Mouse (Mus musculus): ENCODE results near the gene Txlna. TPM values are rescaled to one million over a fixed set of nuclear protein-coding genes. Genes with fewer than 3 reads are reported as not detected.

Txlna gene
- total and polyA plus RNA-seq, 3 experiments = 51.8 to 64.7 (median 52.2) TPM

- TF ChIP-seq SIN3A (IDR thresholded peaks at IDR 0.05; ENCODE audit: low read length) = 0 out of 2 replicates have a peak, but pooled peaks have one; percentile 1
- no peak for TF ChIP-seq MYC (IDR thresholded peaks at IDR 0.05; ENCODE audit: low read depth, low read length)
- TF ChIP-seq EP300 (IDR thresholded peaks at IDR 0.05; ENCODE audit: low read length) = no peak
- TF ChIP-seq MEF2A (IDR thresholded peaks at IDR 0.05; ENCODE audit: borderline replicate concordance, low read depth, low read length) = no peak
- no peak for TF ChIP-seq CTCF (conservative IDR thresholded peaks at IDR 0.05 in 1 of 2, IDR thresholded peaks at IDR 0.05 in 1 of 2; ENCODE audit: low read depth in 2 of 2, low read length in 2 of 2)
- TF ChIP-seq KAT2A (IDR thresholded peaks at IDR 0.05; ENCODE audit: insufficient replicate concordance, low read length) = no peak
- TF ChIP-seq NELFE (IDR thresholded peaks at IDR 0.05; ENCODE audit: low read depth, low read length) = no peak
- no peak for TF ChIP-seq TCF12 (IDR thresholded peaks at IDR 0.05; ENCODE audit: low read depth, low read length)
- TF ChIP-seq POLR2AphosphoS2 (IDR thresholded peaks at IDR 0.05; ENCODE audit: low read depth, low read length) = peak; percentile 39; the same call in 1 of the 2 replicates
- no peak for TF ChIP-seq UBTF (IDR thresholded peaks at IDR 0.05; ENCODE audit: low read depth, low read length)
- TF ChIP-seq MAZ (IDR thresholded peaks at IDR 0.05; ENCODE audit: low read depth, low read length) = no peak
- no peak for TF ChIP-seq E2F4 (IDR thresholded peaks at IDR 0.05; ENCODE audit: insufficient replicate concordance, low read depth, low read length)
- TF ChIP-seq ELF1 (IDR thresholded peaks at IDR 0.05; ENCODE audit: low read depth, low read length) = peak; percentile 62
- TF ChIP-seq USF1 (IDR thresholded peaks at IDR 0.05; ENCODE audit: low read depth, low read length) = no peak
- no peak for TF ChIP-seq GABPA (IDR thresholded peaks at IDR 0.05; ENCODE audit: insufficient replicate concordance, low read depth, low read length)
- TF ChIP-seq JUN (IDR thresholded peaks at IDR 0.05; ENCODE audit: insufficient read depth, low read depth, low read length) = no peak
- TF ChIP-seq MAX (IDR thresholded peaks at IDR 0.05; ENCODE audit: low read length) = no peak
- TF ChIP-seq RCOR1 (conservative IDR thresholded peaks at IDR 0.05; ENCODE audit: low read depth, low read length) = no peak
- TF ChIP-seq PAX5 (IDR thresholded peaks at IDR 0.05; ENCODE audit: low read length) = no peak
- no peak for TF ChIP-seq BHLHE40 (IDR thresholded peaks at IDR 0.05; ENCODE audit: low read depth, low read length)
- TF ChIP-seq USF2 (conservative IDR thresholded peaks at IDR 0.05; ENCODE audit: low read depth, low read length) = no peak
- TF ChIP-seq POLR2A (IDR thresholded peaks at IDR 0.05; ENCODE audit: low read depth, low read length) = peak; percentile 28
- no peak for TF ChIP-seq CHD1 (IDR thresholded peaks at IDR 0.05; ENCODE audit: low read depth, low read length)
- no peak; the same call in 1 of the 2 replicates for TF ChIP-seq IRF4 (IDR thresholded peaks at IDR 0.05; ENCODE audit: low read depth, low read length)
- TF ChIP-seq ZMIZ1 (IDR thresholded peaks at IDR 0.05; ENCODE audit: low read depth, low read length) = no peak
- TF ChIP-seq TBP (conservative IDR thresholded peaks at IDR 0.05; ENCODE audit: low read depth, low read length) = no peak
- no peak for TF ChIP-seq MXI1 (IDR thresholded peaks at IDR 0.05; ENCODE audit: low read depth, low read length)
- no peak for TF ChIP-seq JUND (conservative IDR thresholded peaks at IDR 0.05; ENCODE audit: low read depth, low read length)
- TF ChIP-seq ETS1 (conservative IDR thresholded peaks at IDR 0.05; ENCODE audit: low read depth, low read length) = 0 out of 2 replicates have a peak, but pooled peaks have one; percentile 6
- no peak for TF ChIP-seq MAFK (IDR thresholded peaks at IDR 0.05; ENCODE audit: insufficient replicate concordance, low read length)
- no peaks in the 10 kb centered on the region for H3K27me3 ChIP-seq (replicated peaks)
- peak; percentile 93 for DNase-seq (ENCODE audit: extremely low read depth)
- no peaks in the 10 kb centered on the region for H3K79me2 ChIP-seq (replicated peaks; ENCODE audit: control insufficient read depth, extremely low read depth, insufficient read depth, poor library complexity, severe bottlenecking)
- peak overlapping the region; percentile 31 to 77 (median 54) for H3K4me3 ChIP-seq (replicated peaks in 1 of 3; ENCODE audit: low read depth in 2 of 3, low read length in 2 of 3, poor library complexity in 1 of 3)
- dilution Hi-C loops (cut with MboI; ENCODE audit: extremely low pct_ligation_motif_present, extremely low pct_unique_long_range_greater_than_20kb, low sequenced_read_pairs) = no loop called here
- peaks cover 11 to 63% of the 10 kb centered on the region in 2 experiments for H3K4me1 ChIP-seq (ENCODE audit: control insufficient read depth in 1 of 2, insufficient read depth in 2 of 2)
- H3K4me2 ChIP-seq (ENCODE audit: insufficient read depth, low read depth, poor library complexity, severe bottlenecking) = peak overlapping the region; percentile 35; the same call in 1 of the 2 replicates
- H3K9ac ChIP-seq (ENCODE audit: insufficient read depth, low read depth) = 0 out of 2 replicates have a peak overlapping the region, but pooled peaks have one; percentile 46
- H3K27ac ChIP-seq (ENCODE audit: insufficient read depth, low read depth) = peak overlapping the region; percentile 29
- peaks cover 35 to 55% of the 10 kb centered on the region in 2 experiments for H3K36me3 ChIP-seq (replicated peaks in 1 of 2; ENCODE audit: control insufficient read depth in 1 of 2, insufficient read depth in 1 of 2, low read length in 1 of 2)
- in situ Hi-C loops (cut with MboI; ENCODE audit: low pct_ligation_motif_present, low pct_unique_long_range_greater_than_20kb, low sequenced_read_pairs) = loop anchor here (25.0 kb wide), 1 partner anchor 262 kb away; no protein-coding TSS in a partner anchor
- no peaks in the 10 kb centered on the region for H3K9me3 ChIP-seq (replicated peaks; ENCODE audit: low read length)
Measured at GRCm38 (mm10) chr4:129624281-129625028, 16.4 kb downstream of the Txlna start.

Measured in CH12.LX (cell line).